Mouse (Mus musculus): ENCODE measurements around the gene Chsy1. TPM values are rescaled to one million over a fixed set of nuclear protein-coding genes. Genes with fewer than 3 reads are reported as not detected.

Chsy1 gene
- polyA plus RNA-seq, 1 experiment: 6.8 TPM

DNA sequence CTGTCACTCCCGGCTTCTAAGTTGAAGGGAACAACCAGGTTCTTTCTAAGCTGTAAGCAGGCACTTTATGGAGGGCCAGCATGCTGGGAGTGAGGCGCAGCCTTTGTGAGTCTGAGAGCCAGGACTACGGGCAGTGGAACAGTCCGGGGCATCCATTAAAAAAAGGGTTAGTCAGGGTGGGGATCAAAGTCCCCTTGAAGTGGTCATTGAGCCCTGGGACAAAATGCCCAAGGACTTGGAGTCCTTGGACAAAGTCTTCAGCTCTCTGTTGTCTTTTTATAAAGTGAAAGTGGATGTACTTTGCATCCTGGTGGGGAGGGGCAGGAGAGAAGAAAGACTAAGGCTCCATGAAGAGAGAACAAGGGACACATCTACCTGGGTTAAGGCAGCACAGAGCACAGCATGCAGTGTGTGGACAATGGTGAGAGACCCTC is 110.5 kb downstream of the Chsy1 start:
- no peak for TF ChIP-seq POLR2A (IDR thresholded peaks at IDR 0.05; ENCODE audit: borderline replicate concordance, insufficient read depth, low read length)
- no peak for TF ChIP-seq CTCF (IDR thresholded peaks at IDR 0.05; ENCODE audit: borderline replicate concordance, insufficient read depth, low read depth, low read length)
- WGBS: 91% methylated on average over 4 of the region's 4 CpGs

DNA sequence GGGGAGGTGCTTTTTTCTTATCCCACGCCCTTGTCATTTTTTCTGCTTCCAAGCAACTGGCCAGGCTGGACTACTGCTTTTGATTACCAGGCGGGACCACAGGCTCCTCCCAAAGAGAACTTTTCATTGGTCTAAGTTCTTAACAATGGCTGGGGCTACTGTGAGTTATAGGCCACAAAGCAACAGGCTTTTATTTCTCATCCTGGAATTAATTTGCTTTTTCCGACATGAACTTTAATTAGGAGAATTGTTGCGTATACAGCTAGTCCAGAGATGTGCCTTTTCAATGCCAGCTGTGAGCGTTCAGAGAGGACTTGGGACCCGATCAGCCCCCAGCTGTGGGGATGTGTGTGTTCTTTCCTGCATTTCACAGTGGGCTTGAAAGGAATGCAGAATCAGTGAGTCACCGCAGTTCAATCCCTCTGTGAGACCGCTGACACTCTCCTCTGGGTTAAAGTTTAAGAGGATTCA is 113.3 kb downstream of the Chsy1 start:
- WGBS: 64% methylated on average over 8 of the region's 8 CpGs
- no peak overlapping the region for H3K27ac ChIP-seq (ENCODE audit: insufficient read depth, low read length)

More for the DNA sequence above, 110.5 kb downstream of the Chsy1 start:
- Histone ChIP-seq H3K27ac (ENCODE audit: insufficient read depth, low read length) (no peak overlapping the region), H3K4me3 (replicated peaks; ENCODE audit: insufficient read depth, low read depth, low read length) (no peak overlapping the region), H3K4me1 (ENCODE audit: control insufficient read depth, insufficient read depth, low read length) (peaks cover 8% of the 10 kb centered on the region), H3K27me3 (ENCODE audit: control insufficient read depth, insufficient read depth, low read length) (no peaks in the 10 kb centered on the region)
- no peak for DNase-seq

More for the DNA sequence above, 113.3 kb downstream of the Chsy1 start:
- H3K4me3 ChIP-seq (replicated peaks; ENCODE audit: insufficient read depth, low read depth, low read length): no peak overlapping the region
- TF ChIP-seq POLR2A (IDR thresholded peaks at IDR 0.05; ENCODE audit: borderline replicate concordance, insufficient read depth, low read length) (no peak), CTCF (IDR thresholded peaks at IDR 0.05; ENCODE audit: borderline replicate concordance, insufficient read depth, low read depth, low read length) (no peak)
- peaks cover 5% of the 10 kb centered on the region for H3K4me1 ChIP-seq (ENCODE audit: control insufficient read depth, insufficient read depth, low read length)
- no peaks in the 10 kb centered on the region for H3K27me3 ChIP-seq (ENCODE audit: control insufficient read depth, insufficient read depth, low read length)
- DNase-seq: no peak

Other genes with a start within 250 kb of the Chsy1 start
- 52.0 and 58.5 TPM in 2 replicates for gene Pcsk6, start 247.8 kb upstream of the Chsy1 start, polyA plus RNA-seq (2012; rRNA removed)
- gene Gm45213, start 65.9 kb upstream of the Chsy1 start, polyA plus RNA-seq (2012; rRNA removed): not detected in 2 replicates
- 43.8 and 45.9 TPM in 2 replicates for gene Snrpa1, start 50.5 kb upstream of the Chsy1 start, polyA plus RNA-seq (2012; rRNA removed)
- gene Selenos, start 29.9 kb upstream of the Chsy1 start, polyA plus RNA-seq (2012; rRNA removed): 113 and 123 TPM in 2 replicates